Mouse (Mus musculus): ENCODE data around the gene Gusb. TPM values are rescaled to one million over a fixed set of nuclear protein-coding genes. Genes with fewer than 3 reads are reported as not detected.

Gene Gusb
- polyA plus RNA-seq, 1 experiment from 2014 or later, result 25.8 TPM

- H3K27ac ChIP-seq (replicated peaks; ENCODE audit: low read depth, low read length), result peak within 1 kb of the TSS; percentile 93
- H3K4me2 ChIP-seq (ENCODE audit: low read length), result peak within 1 kb of the TSS; percentile 78
- ATAC-seq (ENCODE audit: low FRiP score, low TSS enrichment), result peak; percentile 82
- no peaks in the 10 kb centered on the region for H3K36me3 ChIP-seq (ENCODE audit: control insufficient read depth, insufficient read depth, low read length)
- peak; percentile 92 for DNase-seq
- H3K4me3 ChIP-seq (replicated peaks; ENCODE audit: low read depth, low read length), result peak within 1 kb of the TSS; percentile 70
- H3K9ac ChIP-seq (replicated peaks; ENCODE audit: low read length), result peak within 1 kb of the TSS; percentile 90
- 2% methylated on average over 51 of the region's 51 CpGs for WGBS
- no peaks in the 10 kb centered on the region for H3K9me3 ChIP-seq (ENCODE audit: control insufficient read depth, low read length)
- H3K4me1 ChIP-seq (ENCODE audit: control insufficient read depth, insufficient read depth, low read length), result peaks cover 9% of the 10 kb centered on the region; the same call in 1 of the 2 replicates
- H3K27me3 ChIP-seq (ENCODE audit: control insufficient read depth, insufficient read depth, low read length), result no peaks in the 10 kb centered on the region
Measured at GRCm38 (mm10) chr5:130029142-130029897, 26.5 kb upstream of the Gusb start, which contains the start of the genes Asl and Crcp. TSS of gene Asl (minus strand) at chr5:130029247. TSS of gene Crcp (plus strand) at chr5:130029290.

- no peaks in the 10 kb centered on the region for H3K36me3 ChIP-seq (ENCODE audit: control insufficient read depth, insufficient read depth, low read length)
- no peaks in the 10 kb centered on the region for H3K9me3 ChIP-seq (ENCODE audit: control insufficient read depth, low read length)
- H3K27ac ChIP-seq (replicated peaks; ENCODE audit: low read depth, low read length), result no peak overlapping the region
- no peaks in the 10 kb centered on the region for H3K27me3 ChIP-seq (ENCODE audit: control insufficient read depth, insufficient read depth, low read length)
- no peak overlapping the region for H3K4me3 ChIP-seq (replicated peaks; ENCODE audit: low read depth, low read length)
- no peak for DNase-seq
- no peak overlapping the region for H3K9ac ChIP-seq (replicated peaks; ENCODE audit: low read length)
- H3K4me2 ChIP-seq (ENCODE audit: low read length), result no peak overlapping the region
- ATAC-seq (ENCODE audit: low FRiP score, low TSS enrichment), result no peak
- H3K4me1 ChIP-seq (ENCODE audit: control insufficient read depth, insufficient read depth, low read length), result peaks cover 12% of the 10 kb centered on the region; the same call in 1 of the 2 replicates
- WGBS, result 83% methylated on average over 7 of the region's 7 CpGs
Measured at GRCm38 (mm10) chr5:130027696-130028095, 24.8 kb upstream of the Gusb start.

GRCm38 (mm10) chr5:130027134-130027533 lies 24.3 kb upstream of the Gusb start:
- no peak for ATAC-seq (ENCODE audit: low FRiP score, low TSS enrichment)
- Histone ChIP-seq H3K27ac (replicated peaks; ENCODE audit: low read depth, low read length) (no peak overlapping the region), H3K9me3 (ENCODE audit: control insufficient read depth, low read length) (no peaks in the 10 kb centered on the region), H3K4me1 (ENCODE audit: control insufficient read depth, insufficient read depth, low read length) (peaks cover 12% of the 10 kb centered on the region; the same call in 1 of the 2 replicates), H3K9ac (replicated peaks; ENCODE audit: low read length) (no peak overlapping the region), H3K27me3 (ENCODE audit: control insufficient read depth, insufficient read depth, low read length) (no peaks in the 10 kb centered on the region), H3K36me3 (ENCODE audit: control insufficient read depth, insufficient read depth, low read length) (no peaks in the 10 kb centered on the region), H3K4me2 (ENCODE audit: low read length) (no peak overlapping the region), H3K4me3 (replicated peaks; ENCODE audit: low read depth, low read length) (no peak overlapping the region)
- DNase-seq, result no peak
- 82% methylated on average over 5 of the region's 5 CpGs for WGBS

GRCm38 (mm10) chr5:130023767-130024539 lies 21.1 kb upstream of the Gusb start:
- Histone ChIP-seq H3K4me1 (ENCODE audit: control insufficient read depth, insufficient read depth, low read length) (peaks cover 4% of the 10 kb centered on the region; the same call in 1 of the 2 replicates), H3K9me3 (ENCODE audit: control insufficient read depth, low read length) (no peaks in the 10 kb centered on the region), H3K9ac (replicated peaks; ENCODE audit: low read length) (peak overlapping the region; percentile 60), H3K27me3 (ENCODE audit: control insufficient read depth, insufficient read depth, low read length) (no peaks in the 10 kb centered on the region), H3K4me2 (ENCODE audit: low read length) (peak overlapping the region; percentile 93), H3K27ac (replicated peaks; ENCODE audit: low read depth, low read length) (peak overlapping the region; percentile 79), H3K4me3 (replicated peaks; ENCODE audit: low read depth, low read length) (peak overlapping the region; percentile 59), H3K36me3 (ENCODE audit: control insufficient read depth, insufficient read depth, low read length) (no peaks in the 10 kb centered on the region)
- WGBS, result under 1% methylated on average over 32 of the region's 32 CpGs
- ATAC-seq (ENCODE audit: low FRiP score, low TSS enrichment) (peak; percentile 82), DNase-seq (peak; percentile 94)

DNA sequence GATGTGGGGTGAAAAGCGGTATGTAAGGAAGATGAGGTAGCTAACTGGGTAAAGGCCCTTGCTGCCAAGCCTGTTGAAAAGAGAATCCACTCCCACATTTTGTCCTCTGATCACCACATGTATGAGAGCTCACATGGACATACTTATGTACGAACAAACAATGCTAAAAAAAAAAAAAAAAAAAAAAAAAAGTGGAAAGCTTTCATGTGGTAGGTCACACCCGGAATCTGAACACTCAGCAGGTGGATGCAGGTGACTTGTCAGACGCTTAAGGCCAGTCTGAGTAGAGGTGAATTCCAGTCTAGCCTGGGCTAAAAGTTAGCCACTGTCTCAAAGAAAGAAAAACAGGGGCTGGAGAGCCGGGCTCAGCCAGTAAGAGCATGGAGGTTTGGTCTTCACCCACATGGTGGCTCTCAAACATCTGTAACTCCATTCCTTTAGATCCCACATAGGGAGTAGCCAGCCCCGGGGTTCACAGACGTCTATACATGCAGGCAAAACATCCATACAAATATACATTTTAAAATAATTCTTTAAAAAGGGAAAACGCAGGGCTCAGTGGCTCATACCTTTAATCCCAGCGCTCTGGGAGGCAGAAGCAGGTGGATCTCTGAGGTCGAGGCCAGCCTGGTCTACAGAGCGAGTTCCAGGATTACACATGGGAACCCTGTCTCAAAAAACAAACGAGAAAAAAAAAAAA lies 20.4 kb upstream of the Gusb start:
- H3K4me3 ChIP-seq (replicated peaks; ENCODE audit: low read depth, low read length), result peak overlapping the region; percentile 59
- WGBS, result 44% methylated on average over 12 of the region's 12 CpGs
- no peak overlapping the region for H3K27ac ChIP-seq (replicated peaks; ENCODE audit: low read depth, low read length)
- no peaks in the 10 kb centered on the region for H3K36me3 ChIP-seq (ENCODE audit: control insufficient read depth, insufficient read depth, low read length)
- no peaks in the 10 kb centered on the region for H3K9me3 ChIP-seq (ENCODE audit: control insufficient read depth, low read length)
- H3K9ac ChIP-seq (replicated peaks; ENCODE audit: low read length), result peak overlapping the region; percentile 60; the same call in 1 of the 2 replicates
- peaks cover 4% of the 10 kb centered on the region; the same call in 1 of the 2 replicates for H3K4me1 ChIP-seq (ENCODE audit: control insufficient read depth, insufficient read depth, low read length)
- H3K27me3 ChIP-seq (ENCODE audit: control insufficient read depth, insufficient read depth, low read length), result no peaks in the 10 kb centered on the region
- DNase-seq, result no peak
- H3K4me2 ChIP-seq (ENCODE audit: low read length), result peak overlapping the region; percentile 93
- no peak for ATAC-seq (ENCODE audit: low FRiP score, low TSS enrichment)

GRCm38 (mm10) chr5:130022366-130022765 lies 19.5 kb upstream of the Gusb start:
- Histone ChIP-seq H3K27me3 (ENCODE audit: control insufficient read depth, insufficient read depth, low read length) (no peaks in the 10 kb centered on the region), H3K4me1 (ENCODE audit: control insufficient read depth, insufficient read depth, low read length) (peaks cover 4% of the 10 kb centered on the region; the same call in 1 of the 2 replicates)
- ATAC-seq (ENCODE audit: low FRiP score, low TSS enrichment), result no peak

DNA sequence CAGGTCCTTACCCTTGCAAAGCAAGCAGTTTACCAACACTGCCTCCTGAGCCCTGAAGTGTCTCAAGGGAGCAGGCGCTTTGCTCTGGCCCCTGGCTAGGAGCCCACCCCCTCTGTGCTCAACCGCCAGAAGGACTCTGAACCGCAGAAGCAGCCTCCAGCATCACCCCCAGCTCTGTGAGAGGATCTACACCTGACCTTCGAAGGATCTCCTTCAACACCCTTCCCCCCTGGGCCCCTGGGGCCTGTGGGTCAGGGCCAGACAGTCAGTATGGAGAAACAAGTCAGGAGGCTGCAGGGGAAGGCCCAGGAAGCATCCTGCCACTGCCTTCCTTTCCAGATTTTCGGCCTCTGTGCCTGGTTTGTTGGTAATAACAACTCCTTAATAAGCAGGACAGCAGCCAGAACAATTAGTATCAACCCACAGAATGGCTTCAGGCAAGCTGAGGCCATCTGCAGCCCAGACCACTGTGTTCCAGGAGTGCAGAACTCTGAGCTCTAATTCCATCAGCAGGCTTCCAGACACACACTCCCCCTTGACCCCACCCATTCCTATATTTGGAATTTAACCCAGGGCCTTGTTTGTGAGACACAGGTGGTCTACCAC lies 18.6 kb upstream of the Gusb start:
- no peak for ATAC-seq (ENCODE audit: low FRiP score, low TSS enrichment)
- Histone ChIP-seq H3K27ac (replicated peaks; ENCODE audit: low read depth, low read length) (no peak overlapping the region), H3K4me3 (replicated peaks; ENCODE audit: low read depth, low read length) (no peak overlapping the region), H3K36me3 (ENCODE audit: control insufficient read depth, insufficient read depth, low read length) (no peaks in the 10 kb centered on the region), H3K4me2 (ENCODE audit: low read length) (no peak overlapping the region), H3K4me1 (ENCODE audit: control insufficient read depth, insufficient read depth, low read length) (peaks cover 4% of the 10 kb centered on the region; the same call in 1 of the 2 replicates), H3K9me3 (ENCODE audit: control insufficient read depth, low read length) (no peaks in the 10 kb centered on the region), H3K9ac (replicated peaks; ENCODE audit: low read length) (no peak overlapping the region), H3K27me3 (ENCODE audit: control insufficient read depth, insufficient read depth, low read length) (no peaks in the 10 kb centered on the region)
- no peak for DNase-seq
- WGBS, result 66% methylated on average over 5 of the region's 5 CpGs

More at GRCm38 (mm10) chr5:130022366-130022765, 19.5 kb upstream of the Gusb start:
- WGBS, result 86% methylated on average over 7 of the region's 7 CpGs
- H3K4me3 ChIP-seq (replicated peaks; ENCODE audit: low read depth, low read length), result no peak overlapping the region
- no peaks in the 10 kb centered on the region for H3K36me3 ChIP-seq (ENCODE audit: control insufficient read depth, insufficient read depth, low read length)
- H3K9ac ChIP-seq (replicated peaks; ENCODE audit: low read length), result no peak overlapping the region
- no peaks in the 10 kb centered on the region for H3K9me3 ChIP-seq (ENCODE audit: control insufficient read depth, low read length)
- no peak overlapping the region for H3K27ac ChIP-seq (replicated peaks; ENCODE audit: low read depth, low read length)
- no peak for DNase-seq
- no peak overlapping the region for H3K4me2 ChIP-seq (ENCODE audit: low read length)

GRCm38 (mm10) chr5:130019461-130019860 lies 16.6 kb upstream of the Gusb start:
- Histone ChIP-seq H3K27ac (replicated peaks; ENCODE audit: low read depth, low read length) (no peak overlapping the region), H3K4me3 (replicated peaks; ENCODE audit: low read depth, low read length) (no peak overlapping the region), H3K9me3 (ENCODE audit: control insufficient read depth, low read length) (no peaks in the 10 kb centered on the region), H3K27me3 (ENCODE audit: control insufficient read depth, insufficient read depth, low read length) (no peaks in the 10 kb centered on the region), H3K4me2 (ENCODE audit: low read length) (no peak overlapping the region), H3K9ac (replicated peaks; ENCODE audit: low read length) (no peak overlapping the region), H3K4me1 (ENCODE audit: control insufficient read depth, insufficient read depth, low read length) (peaks cover 4% of the 10 kb centered on the region; the same call in 1 of the 2 replicates), H3K36me3 (ENCODE audit: control insufficient read depth, insufficient read depth, low read length) (peaks cover 6% of the 10 kb centered on the region; the same call in 1 of the 2 replicates)
- DNase-seq, result no peak
- WGBS, result 83% methylated on average over 8 of the region's 8 CpGs
- ATAC-seq (ENCODE audit: low FRiP score, low TSS enrichment), result no peak
